Mouse (Mus musculus) kidney, adult 8-10 months (tissue): ENCODE results near the gene Ndufa5.

Experiments used
- DNase-seq, 2 experiments: peaks; one replicate each; pipeline ENCODE4 v3.0.0; 2022

Ndufa5 gene

GRCm38 (mm10) chr6:24527155-24528063, at the start of gene Ndufa5:
Gene Ndufa5 (minus strand): TSS chr6:24528013.
- DNase-seq: peak; percentile 96

DNA sequence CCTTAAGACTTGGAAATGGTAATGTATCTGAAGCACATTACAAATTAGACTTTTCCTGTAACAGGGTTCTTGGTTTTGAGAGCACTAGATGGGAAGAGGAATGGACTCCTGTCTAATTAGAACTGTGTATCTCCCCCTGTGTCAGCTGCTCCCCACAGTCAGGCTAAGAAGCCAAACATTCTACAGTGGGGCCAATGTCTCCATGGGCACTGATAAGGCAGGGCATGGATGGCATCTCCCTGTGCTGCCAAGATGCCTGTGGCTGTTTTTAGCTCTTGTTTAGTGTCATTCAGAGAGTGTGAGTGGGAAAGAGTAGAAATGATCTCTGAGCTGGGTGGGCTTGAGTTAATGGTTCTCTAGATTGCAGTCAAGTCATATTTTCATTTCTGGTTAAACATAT, 45.5 kb upstream of the Ndufa5 start:
- DNase-seq: no peak

- DNase-seq: no peak
These were observed 44.6 kb upstream of the Ndufa5 start for GRCm38 (mm10) chr6:24572431-24572830.

DNA sequence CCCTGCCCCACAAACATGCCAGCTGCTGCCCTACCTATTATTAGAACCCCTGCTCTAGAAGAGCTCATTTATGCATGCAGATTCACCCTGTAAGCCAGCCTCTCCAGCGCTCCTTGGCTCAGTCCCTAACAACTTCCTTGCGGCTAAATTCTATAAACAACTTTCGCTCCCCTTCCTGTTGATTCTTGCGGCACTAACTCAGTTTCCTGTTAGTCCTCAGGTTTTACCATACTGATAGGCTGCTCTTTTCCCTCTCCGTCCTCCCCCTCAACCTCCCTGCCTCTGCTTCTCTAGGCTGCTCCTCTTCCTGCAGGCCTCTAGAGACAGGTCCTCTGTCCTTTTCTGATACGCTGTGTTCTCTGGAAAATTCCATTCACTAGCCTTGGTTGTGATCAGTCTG, 43.3 kb upstream of the Ndufa5 start:
- peak in 1 of 2 experiments; percentile 49 for DNase-seq

DNA sequence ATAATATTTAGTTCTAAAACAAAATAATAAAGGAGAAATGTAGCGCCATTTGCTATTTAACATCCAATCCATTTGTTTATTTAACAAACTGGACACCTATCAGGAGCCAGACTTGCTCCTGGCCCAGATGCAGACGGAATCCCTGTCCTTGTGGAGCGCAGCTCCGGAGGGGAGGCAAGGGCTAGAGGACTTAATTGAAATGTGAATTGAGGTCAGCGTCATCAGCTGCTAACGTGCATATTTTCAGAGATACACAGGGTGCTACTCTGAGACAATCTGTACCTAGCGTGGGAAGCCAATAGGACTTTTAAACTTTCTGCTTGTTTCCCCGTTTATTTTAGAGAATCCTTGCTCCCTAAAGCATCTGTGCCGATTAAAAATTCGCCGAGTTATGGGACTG, 42.5 kb upstream of the Ndufa5 start:
- no peak for DNase-seq

- no peak for DNase-seq
These were observed 41.9 kb upstream of the Ndufa5 start for GRCm38 (mm10) chr6:24569711-24570110.

DNA sequence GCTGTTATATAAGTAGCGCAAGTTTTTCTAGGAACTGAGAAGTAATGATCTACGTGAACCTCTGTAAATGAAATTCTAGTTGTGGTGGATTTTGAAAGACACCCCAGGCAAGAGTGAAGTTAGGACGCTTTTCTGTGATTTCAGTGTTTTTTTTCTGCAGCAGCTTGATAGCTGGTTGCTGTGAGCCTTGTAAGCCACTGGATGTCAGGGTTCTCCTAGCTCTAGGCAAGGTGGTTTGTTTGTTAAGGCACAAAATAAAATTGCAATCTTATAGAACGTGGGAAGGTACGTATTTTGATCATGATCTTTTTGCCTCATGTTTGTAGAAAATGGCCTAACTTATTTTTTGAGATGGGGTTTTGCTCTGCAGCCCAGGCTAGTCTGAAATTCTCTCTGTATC, 41.1 kb upstream of the Ndufa5 start:
- DNase-seq: no peak

GRCm38 (mm10) chr6:24564886-24565285, 37.1 kb upstream of the Ndufa5 start:
- no peak for DNase-seq

GRCm38 (mm10) chr6:24564081-24564480, 36.3 kb upstream of the Ndufa5 start:
- DNase-seq: no peak

- DNase-seq: no peak
These were observed 27.7 kb upstream of the Ndufa5 start for GRCm38 (mm10) chr6:24555488-24555887.

DNA sequence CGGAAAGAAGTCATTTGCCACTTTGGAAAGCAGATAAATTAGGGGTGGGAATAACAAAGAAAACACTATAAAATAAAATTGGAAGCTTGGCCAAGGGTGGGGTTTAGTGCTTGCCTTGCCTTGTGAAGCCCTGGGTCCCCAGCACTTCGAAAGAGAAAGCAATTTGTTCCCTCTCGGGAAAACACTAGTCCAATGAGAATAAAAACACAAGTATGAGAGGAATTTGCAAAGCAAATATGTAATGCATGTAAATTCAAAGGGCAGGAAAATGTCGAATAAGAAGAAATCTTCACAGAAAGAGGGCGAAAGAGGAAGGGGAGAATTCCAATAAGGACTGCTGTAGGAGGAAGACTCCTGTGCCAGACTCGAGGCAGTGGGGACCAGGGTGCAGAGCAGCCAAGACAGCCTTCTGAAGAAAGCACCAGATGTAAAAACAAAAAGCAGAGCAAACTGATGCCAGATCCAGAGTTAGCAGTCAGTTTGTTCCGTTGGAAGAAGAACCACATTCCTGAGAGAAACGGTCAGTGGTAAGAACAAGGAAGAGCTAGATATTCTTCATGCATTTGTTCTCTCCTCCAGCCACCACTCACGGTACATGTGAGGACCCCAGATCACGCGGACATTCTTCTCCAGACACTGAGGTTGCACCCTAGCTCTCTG, 26.7 kb upstream of the Ndufa5 start:
- DNase-seq: no peak

GRCm38 (mm10) chr6:24552046-24552445, 24.2 kb upstream of the Ndufa5 start:
- no peak for DNase-seq

GRCm38 (mm10) chr6:24549801-24550200, 22.0 kb upstream of the Ndufa5 start:
- DNase-seq: no peak

GRCm38 (mm10) chr6:24546716-24547420, 19.1 kb upstream of the Ndufa5 start:
- DNase-seq: peak; percentile 37 to 77

GRCm38 (mm10) chr6:24543119-24543591, 15.3 kb upstream of the Ndufa5 start:
- DNase-seq: no peak

DNA sequence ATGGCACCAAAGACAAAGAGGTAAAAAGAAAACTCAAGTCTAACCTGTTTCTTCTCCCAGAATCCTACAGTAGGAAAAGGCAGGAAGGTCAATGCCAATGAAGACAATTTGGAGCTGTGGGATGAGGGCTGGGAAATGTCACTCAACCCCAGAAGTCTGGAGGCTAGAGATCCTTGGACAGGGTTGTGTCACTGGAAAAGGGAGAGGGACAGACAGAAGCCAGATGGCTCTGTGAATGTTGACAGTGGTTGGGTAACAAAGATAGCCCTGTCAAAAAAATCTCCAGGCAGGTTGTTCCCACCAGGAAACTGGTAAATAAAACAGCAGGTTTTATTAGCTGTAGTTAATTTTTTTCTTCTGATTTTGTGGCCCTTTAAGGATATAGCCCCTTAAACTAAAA, 14.6 kb upstream of the Ndufa5 start:
- DNase-seq: no peak

GRCm38 (mm10) chr6:24540106-24540505, 12.3 kb upstream of the Ndufa5 start:
- DNase-seq: no peak

DNA sequence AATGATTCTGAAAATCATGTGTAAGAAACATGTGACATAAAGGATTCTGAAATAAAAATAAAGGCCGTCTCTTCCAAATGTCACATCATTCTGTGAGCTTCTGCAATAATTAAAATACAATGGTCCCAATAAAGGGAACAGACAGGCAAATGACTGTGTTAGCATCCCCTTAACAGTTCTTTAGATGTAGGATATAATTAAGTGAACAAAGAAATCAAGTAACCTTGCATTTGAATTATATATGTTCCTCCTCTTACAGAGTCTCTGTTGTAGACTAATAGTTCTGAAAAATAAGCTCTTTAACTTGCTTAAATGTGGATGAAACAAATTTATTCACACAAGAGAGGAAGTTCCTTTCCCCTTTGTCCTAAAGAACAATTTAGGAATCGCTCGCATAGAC, 10.6 kb upstream of the Ndufa5 start:
- no peak for DNase-seq

GRCm38 (mm10) chr6:24532804-24533203, 5.0 kb upstream of the Ndufa5 start:
- no peak for DNase-seq

DNA sequence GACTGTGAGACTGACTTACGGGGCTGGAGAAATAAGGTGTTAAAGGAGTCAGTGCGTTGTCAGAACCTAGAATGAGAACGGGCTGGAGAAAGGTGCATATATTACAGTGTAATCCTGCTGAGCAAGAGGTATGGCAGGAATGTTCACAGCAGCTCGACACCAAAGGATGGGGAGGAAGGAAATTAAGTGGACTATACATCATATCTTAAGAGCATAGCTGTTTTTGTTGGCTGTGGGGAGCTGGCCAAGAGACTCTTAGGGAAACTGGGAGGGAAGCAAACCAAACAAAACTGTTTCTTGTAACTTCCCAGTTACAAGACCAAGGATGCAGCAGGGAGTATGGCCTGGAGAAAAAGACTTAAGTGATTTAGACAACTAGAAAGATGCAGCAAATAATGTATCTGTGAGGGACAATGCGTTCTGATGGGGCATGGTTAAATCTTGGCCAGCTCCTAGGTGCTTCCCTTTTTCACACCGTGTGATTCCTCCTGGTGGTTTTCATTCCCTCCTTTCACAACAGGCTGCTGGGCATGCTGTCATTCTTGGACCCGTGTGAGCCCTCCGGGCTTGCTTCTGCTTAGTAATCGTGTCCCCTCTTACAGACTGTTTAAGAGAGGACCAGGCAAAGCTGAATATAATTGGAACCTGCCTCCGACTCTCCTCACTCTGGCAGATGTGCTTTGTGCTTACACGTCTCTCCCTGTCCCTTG, 3.1 kb upstream of the Ndufa5 start:
- no peak for DNase-seq

- DNase-seq: peak; percentile 50 to 68
These were observed 2.4 kb upstream of the Ndufa5 start for GRCm38 (mm10) chr6:24530166-24530565.

GRCm38 (mm10) chr6:24528064-24528243, 141 bp upstream of the Ndufa5 start, which contains the start of gene Asb15:
Gene Asb15 (plus strand): TSS chr6:24528144.
- DNase-seq: no peak

GRCm38 (mm10) chr6:24525705-24526104, 2.1 kb downstream of the Ndufa5 start:
- DNase-seq: no peak
